Mouse (Mus musculus) ES-CJ7 (cell line): ENCODE measurements around the gene Ifi208.
"Not testable (repeated sequence)": the region's sequence is repeated elsewhere in the genome, so short reads cannot be mapped to it uniquely, and the experiment has no call there.

Experiments used
- DNase-seq: peaks from one replicate; pipeline ENCODE4 v3.0.0; 2011; ENCODE audit warnings: low read depth, low spot score

Ifi208 gene

GRCm38 (mm10) chr1:173673458-173674097 lies at the start of gene Ifi208:
Gene Ifi208 (plus strand): TSS chr1:173673675.
- DNase-seq, result not testable (repeated sequence)

GRCm38 (mm10) chr1:173624052-173624451 lies 49.4 kb upstream of the Ifi208 start:
- no peak for DNase-seq

GRCm38 (mm10) chr1:173626686-173627085 lies 46.8 kb upstream of the Ifi208 start:
- DNase-seq, result no peak

GRCm38 (mm10) chr1:173630622-173631021 lies 42.9 kb upstream of the Ifi208 start, which contains the start of gene Ifi209:
Gene Ifi209 (plus strand): TSS chr1:173630917.
- DNase-seq, result not testable (repeated sequence)

GRCm38 (mm10) chr1:173633969-173634645 lies 39.4 kb upstream of the Ifi208 start:
- no peak for DNase-seq

- DNase-seq, result no peak
These were observed 28.1 kb upstream of the Ifi208 start for GRCm38 (mm10) chr1:173645393-173645792.

- no peak for DNase-seq
These were observed 15.5 kb upstream of the Ifi208 start for GRCm38 (mm10) chr1:173657973-173658372.

GRCm38 (mm10) chr1:173678605-173679004 lies 5.1 kb downstream of the Ifi208 start:
- not testable (repeated sequence) for DNase-seq

GRCm38 (mm10) chr1:173694270-173694669 lies 20.8 kb downstream of the Ifi208 start:
- no peak for DNase-seq

GRCm38 (mm10) chr1:173733219-173733618 lies 59.7 kb downstream of the Ifi208 start:
- no peak for DNase-seq

GRCm38 (mm10) chr1:173735015-173735414 lies 61.5 kb downstream of the Ifi208 start:
- DNase-seq, result not testable (repeated sequence)

GRCm38 (mm10) chr1:173736986-173737385 lies 63.5 kb downstream of the Ifi208 start:
- no peak for DNase-seq

- DNase-seq, result no peak
These were observed 67.1 kb downstream of the Ifi208 start for GRCm38 (mm10) chr1:173740537-173740936.

GRCm38 (mm10) chr1:173741656-173742055 lies 68.2 kb downstream of the Ifi208 start, which contains the start of gene Ifi207:
Gene Ifi207 (minus strand): TSS chr1:173741747.
- no peak for DNase-seq

GRCm38 (mm10) chr1:173742262-173742661 lies 68.8 kb downstream of the Ifi208 start:
- no peak for DNase-seq
